Mouse (Mus musculus) cortical plate, adult 2 months (tissue): ENCODE data around the gene Tmem123.

Experiments used
- CTCF ChIP-seq: fragments of 200-500 bp; IDR thresholded peaks from 2 replicates; pipeline ENCODE4 v1.5.1; 2011; ENCODE audit warnings: mild to moderate bottlenecking, control low read depth, low read length; ENCODE audit not compliant: insufficient read depth; ENCODE audit errors: extremely low read depth
- POLR2A ChIP-seq: fragments of 200-500 bp; IDR thresholded peaks from 2 replicates; pipeline ENCODE4 v1.6.1; 2011; ENCODE audit warnings: mild to moderate bottlenecking, low read length, control low read depth; ENCODE audit not compliant: insufficient read depth; ENCODE audit errors: extremely low read depth

DNA sequence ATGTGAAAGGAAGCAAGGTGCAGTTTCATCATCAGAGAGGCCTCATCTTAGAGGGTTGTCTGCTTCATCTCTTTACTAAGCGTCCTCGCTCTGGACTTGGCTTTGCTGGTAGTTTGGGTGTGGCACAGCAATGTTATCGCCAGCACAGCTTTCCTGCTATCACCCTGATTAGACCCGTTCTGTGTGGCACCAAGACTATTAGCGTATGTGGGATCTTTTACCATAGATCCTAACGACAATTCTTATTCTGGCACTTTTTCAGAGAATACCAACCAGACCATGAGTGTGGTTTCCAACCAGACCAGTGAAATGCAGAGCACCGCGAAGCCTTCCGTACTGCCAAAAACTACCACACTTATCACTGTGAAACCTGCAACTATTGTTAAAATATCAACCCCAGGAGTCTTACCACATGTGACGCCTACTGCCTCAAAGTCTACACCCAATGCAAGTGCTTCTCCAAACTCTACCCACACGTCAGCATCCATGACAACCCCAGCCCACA is 26.8 kb downstream of the Tmem123 start:
- TF ChIP-seq CTCF (no peak), POLR2A (no peak)
